Mouse (Mus musculus) embryonic facial prominence, embryonic 13.5 days (tissue): ENCODE measurements at regions not wholly inside any gene's neighbourhood (a gene's known extent, or its start where the extent isn't known, plus 50 kb on each side); places are given as distances from the start of the nearest gene placed in this dataset.

Experiments
- ATAC-seq: fragments of 200-750 bp; cut with Nextera tagmentation; 2 replicates; pipeline ENCODE4 v1.8.0; 2017; ENCODE audit warnings: low read depth; ENCODE audit not compliant: insufficient number of reproducible peaks, insufficient read depth, low FRiP score, low TSS enrichment
- H3K27ac ChIP-seq: fragments of 300-500 bp; sonication (generic); 2 replicates; pipeline ENCODE4 v1.5.1; 2015; ENCODE audit warnings: moderate library complexity, mild to moderate bottlenecking, inconsistent platforms
- H3K27me3 ChIP-seq: fragments of 300-500 bp; sonication (generic); 2 replicates; pipeline ENCODE4 v1.6.1; 2015; ENCODE audit warnings: mild to moderate bottlenecking, inconsistent platforms
- H3K36me3 ChIP-seq: fragments of 300-500 bp; sonication (generic); 2 replicates; pipeline ENCODE4 v1.6.1; 2015; ENCODE audit warnings: mild to moderate bottlenecking, inconsistent platforms
- H3K4me1 ChIP-seq: fragments of 300-500 bp; sonication (generic); 2 replicates; pipeline ENCODE4 v1.6.1; 2015; ENCODE audit warnings: inconsistent platforms
- H3K4me2 ChIP-seq: fragments of 300-500 bp; sonication (generic); 2 replicates; pipeline ENCODE4 v1.6.1; 2015; ENCODE audit warnings: moderate library complexity, mild to moderate bottlenecking, inconsistent platforms
- H3K4me3 ChIP-seq: fragments of 300-500 bp; sonication (generic); 2 replicates; pipeline ENCODE4 v1.5.1; 2015; ENCODE audit warnings: mild to moderate bottlenecking, inconsistent platforms
- H3K9ac ChIP-seq: fragments of 300-500 bp; sonication (generic); 2 replicates; pipeline ENCODE4 v1.6.1; 2015; ENCODE audit warnings: mild to moderate bottlenecking, inconsistent platforms
- H3K9me3 ChIP-seq: fragments of 300-500 bp; sonication (generic); 2 replicates; pipeline ENCODE4 v1.6.1; 2016; ENCODE audit warnings: inconsistent platforms
- WGBS: fragments of 180-500 bp; shearing (Covaris S2); methylation state at CpG from one replicate; pipeline ENCODE4 v1.1.7; 2015; ENCODE audit warnings: mixed read lengths; 5-methylcytosine and 5-hydroxymethylcytosine counted together

DNA sequence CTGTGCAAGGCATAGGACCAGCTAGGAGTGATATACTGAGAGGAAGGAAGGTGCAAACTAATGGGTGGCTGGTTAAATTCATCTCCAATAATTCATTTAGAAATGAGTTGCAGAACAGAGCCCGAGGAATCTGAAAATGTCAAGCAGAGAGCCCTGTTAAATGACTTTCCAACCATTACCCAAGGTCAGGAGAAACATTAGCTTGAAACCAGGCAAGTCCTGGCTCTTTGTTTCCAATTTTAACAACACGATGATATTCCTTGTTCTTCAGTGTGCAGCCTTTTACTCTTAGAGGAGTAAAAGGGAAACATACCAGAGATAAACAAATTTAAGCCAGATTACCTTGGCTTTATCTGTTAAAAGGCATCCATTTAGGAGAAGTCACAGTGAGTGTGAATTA lies 2318.4 kb downstream of the Poteg start:
- no peaks in the 10 kb centered on the region for H3K4me1 ChIP-seq
- 56% methylated on average over 2 of the region's 2 CpGs for WGBS
- no peak for ATAC-seq

DNA sequence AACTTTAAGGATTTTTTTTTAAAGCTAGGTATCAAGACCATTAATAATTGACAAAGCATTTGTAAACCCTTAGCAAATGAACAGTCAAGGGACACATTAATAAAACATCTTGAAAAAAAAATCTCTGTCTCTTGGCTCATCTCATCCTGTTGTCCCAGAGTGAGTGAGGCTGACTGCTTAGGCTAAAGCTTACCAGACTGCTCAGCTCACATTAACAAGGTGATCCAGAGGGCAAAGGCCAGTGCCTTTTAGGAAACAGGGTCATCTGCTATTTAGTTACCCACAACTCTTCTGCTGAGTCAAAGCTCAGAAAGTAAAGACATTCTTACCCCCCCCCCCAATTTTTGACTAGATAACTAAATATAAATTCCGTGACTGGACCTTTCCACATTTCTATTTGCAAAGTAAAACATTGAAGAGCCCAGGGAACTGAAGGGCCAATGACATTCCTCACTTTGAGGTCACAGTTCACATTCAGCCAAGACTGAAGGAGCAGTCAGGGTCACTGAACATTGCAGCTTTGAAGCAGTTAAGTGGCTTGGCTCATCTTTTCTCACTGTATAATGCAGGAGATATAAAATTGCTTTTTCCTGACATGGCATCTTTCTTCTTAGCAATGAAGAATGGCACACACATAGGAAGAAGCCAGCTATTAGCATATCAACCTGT lies 2318.9 kb downstream of the Poteg start:
- no peak overlapping the region for H3K4me2 ChIP-seq
- H3K27me3 ChIP-seq: no peaks in the 10 kb centered on the region
- no peak overlapping the region for H3K9ac ChIP-seq
- 67% methylated on average over 1 of the region's 1 CpGs for WGBS
- no peak overlapping the region for H3K4me3 ChIP-seq
- no peaks in the 10 kb centered on the region for H3K4me1 ChIP-seq
- H3K9me3 ChIP-seq: no peaks in the 10 kb centered on the region
- H3K36me3 ChIP-seq: no peaks in the 10 kb centered on the region
- ATAC-seq: no peak
- H3K27ac ChIP-seq: no peak overlapping the region

More for the DNA sequence above, 2318.4 kb downstream of the Poteg start:
- H3K36me3 ChIP-seq: no peaks in the 10 kb centered on the region
- no peak overlapping the region for H3K9ac ChIP-seq
- H3K4me2 ChIP-seq: no peak overlapping the region
- no peaks in the 10 kb centered on the region for H3K9me3 ChIP-seq
- H3K27me3 ChIP-seq: no peaks in the 10 kb centered on the region
- no peak overlapping the region for H3K27ac ChIP-seq
- H3K4me3 ChIP-seq: no peak overlapping the region

DNA sequence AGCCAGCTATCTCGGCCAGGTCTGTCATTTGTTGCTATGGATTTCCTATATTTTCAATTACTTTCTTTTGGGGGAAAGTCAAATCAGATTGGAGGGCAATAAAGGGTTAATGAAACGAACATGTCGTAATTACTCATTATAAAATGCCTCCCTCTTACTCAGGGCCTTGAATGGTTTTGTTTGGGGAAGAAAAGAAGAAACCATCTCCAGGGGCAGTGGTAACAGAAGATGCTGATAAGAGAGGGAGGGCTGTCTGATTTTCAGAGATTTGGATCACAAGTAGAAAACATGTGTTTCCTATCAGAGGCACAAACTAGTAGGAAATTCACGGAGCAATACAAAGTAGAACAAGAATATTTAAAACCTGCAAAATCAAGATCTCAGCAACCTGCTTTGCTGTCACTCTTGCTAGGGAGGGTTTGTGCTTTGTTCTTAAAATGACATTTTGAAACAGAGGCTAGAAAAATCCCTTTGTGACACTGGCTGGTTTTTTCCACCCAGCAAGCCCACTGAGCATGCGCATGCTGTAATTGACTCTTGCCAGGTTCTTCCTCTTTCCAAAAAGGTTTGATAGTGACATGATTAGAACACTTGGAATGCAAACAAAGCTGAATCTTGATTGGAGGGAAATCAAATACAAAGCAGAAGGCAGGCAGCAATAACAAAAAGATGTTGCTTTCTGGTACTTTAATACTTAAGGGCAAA lies 2329.8 kb downstream of the Poteg start:
- Histone ChIP-seq H3K27ac (no peak overlapping the region), H3K4me3 (no peak overlapping the region), H3K4me2 (peak overlapping the region; percentile 14; the same call in 1 of the 2 replicates), H3K9me3 (no peaks in the 10 kb centered on the region), H3K4me1 (no peaks in the 10 kb centered on the region), H3K27me3 (no peaks in the 10 kb centered on the region), H3K9ac (no peak overlapping the region), H3K36me3 (no peaks in the 10 kb centered on the region)
- no peak for ATAC-seq
- WGBS: 39% methylated on average over 5 of the region's 5 CpGs

DNA sequence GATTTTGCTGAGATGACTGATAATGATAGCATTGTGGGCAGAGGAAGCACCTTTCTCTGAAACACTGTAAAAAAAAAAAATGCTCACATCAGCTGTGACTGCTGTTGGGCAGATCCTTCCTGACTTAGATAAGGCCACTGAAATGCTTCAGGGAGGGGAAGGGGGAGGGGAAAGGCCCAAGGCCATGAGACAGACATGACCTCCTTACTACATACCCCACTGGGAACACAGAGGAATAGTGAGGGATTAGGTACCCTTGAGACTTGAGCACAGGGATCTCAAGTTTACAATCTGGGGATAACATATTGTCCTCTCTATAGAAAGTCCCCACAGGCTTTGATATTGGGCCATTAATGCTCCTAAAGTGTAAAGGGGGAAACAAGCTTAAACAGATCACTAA lies 2341.7 kb downstream of the Poteg start:
- H3K9ac ChIP-seq: no peak overlapping the region
- no peak overlapping the region for H3K4me3 ChIP-seq
- H3K4me1 ChIP-seq: no peaks in the 10 kb centered on the region
- no peaks in the 10 kb centered on the region for H3K36me3 ChIP-seq
- no peaks in the 10 kb centered on the region for H3K9me3 ChIP-seq
- ATAC-seq: no peak
- no peak overlapping the region for H3K4me2 ChIP-seq
- H3K27ac ChIP-seq: no peak overlapping the region
- no peaks in the 10 kb centered on the region for H3K27me3 ChIP-seq

DNA sequence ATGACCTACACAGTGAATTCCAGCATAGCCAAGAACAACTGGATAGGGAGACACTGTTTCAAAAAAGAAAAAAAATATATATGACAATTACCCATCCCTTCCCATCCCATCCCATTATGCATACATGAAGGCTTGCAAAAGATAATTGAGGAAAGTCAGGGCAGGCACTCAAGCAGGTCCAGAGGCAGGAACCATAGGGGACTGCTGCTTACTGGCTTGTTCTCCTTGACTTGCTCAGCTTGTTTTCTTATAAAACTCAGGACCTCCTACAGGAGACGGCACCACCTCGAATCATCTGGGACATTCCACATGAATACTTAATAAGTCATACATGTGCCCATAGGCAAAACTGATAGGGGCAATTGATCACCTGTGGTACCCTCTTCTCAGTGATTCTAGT lies 2342.6 kb downstream of the Poteg start:
- ATAC-seq: no peak
- H3K27me3 ChIP-seq: no peaks in the 10 kb centered on the region
- H3K4me2 ChIP-seq: no peak overlapping the region
- no peak overlapping the region for H3K9ac ChIP-seq
- 98% methylated on average over 2 of the region's 2 CpGs for WGBS
- no peak overlapping the region for H3K27ac ChIP-seq
- no peak overlapping the region for H3K4me3 ChIP-seq
- no peaks in the 10 kb centered on the region for H3K36me3 ChIP-seq
- no peaks in the 10 kb centered on the region for H3K9me3 ChIP-seq
- H3K4me1 ChIP-seq: no peaks in the 10 kb centered on the region

DNA sequence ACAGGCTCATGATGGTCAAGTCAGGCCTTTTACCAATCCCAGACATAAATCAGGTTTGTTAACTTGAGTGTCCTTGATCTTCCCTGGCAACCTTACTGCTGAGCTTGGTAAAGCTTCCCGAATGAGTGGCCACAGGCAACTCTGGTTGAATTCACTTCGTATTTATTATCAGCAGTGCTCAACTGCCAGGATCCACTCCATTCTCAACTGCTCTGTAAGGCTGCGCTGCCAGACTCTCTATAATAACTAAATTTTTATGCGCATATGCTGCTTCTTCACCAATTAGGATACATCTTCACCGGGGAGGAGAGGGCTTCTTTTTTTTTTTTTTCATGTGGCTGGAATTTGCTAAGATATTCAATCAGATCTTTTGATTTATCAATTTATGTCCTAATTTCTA lies 2359.8 kb downstream of the Poteg start:
- Histone ChIP-seq H3K9me3 (no peaks in the 10 kb centered on the region), H3K36me3 (no peaks in the 10 kb centered on the region), H3K27me3 (no peaks in the 10 kb centered on the region), H3K9ac (no peak overlapping the region), H3K4me3 (no peak overlapping the region), H3K4me2 (no peak overlapping the region), H3K4me1 (no peaks in the 10 kb centered on the region), H3K27ac (no peak overlapping the region)
- ATAC-seq: no peak
- WGBS: 77% methylated on average over 5 of the region's 5 CpGs

DNA sequence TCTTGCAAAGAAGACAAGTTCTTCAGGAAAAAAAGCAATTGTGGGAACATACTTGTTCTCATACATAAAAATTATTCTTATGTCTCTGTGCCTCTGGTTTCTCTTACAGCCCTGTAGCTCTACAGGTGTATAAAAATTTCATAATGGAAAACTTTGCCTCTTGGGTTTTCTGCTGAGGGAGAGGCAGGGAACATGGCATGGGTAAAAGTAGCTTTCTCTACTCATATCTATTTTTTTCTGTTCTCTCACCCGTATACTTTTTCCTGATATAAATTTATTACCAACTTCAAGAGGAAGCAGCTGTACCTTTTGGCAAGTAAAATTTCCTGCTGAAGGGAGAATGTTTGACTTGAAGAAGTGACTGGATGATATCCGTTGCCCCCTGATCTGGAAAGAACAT lies 2388.6 kb downstream of the Poteg start:
- ATAC-seq: no peak
- Histone ChIP-seq H3K9ac (no peak overlapping the region), H3K4me2 (no peak overlapping the region), H3K27me3 (no peaks in the 10 kb centered on the region), H3K27ac (no peak overlapping the region), H3K9me3 (no peaks in the 10 kb centered on the region), H3K4me3 (no peak overlapping the region), H3K4me1 (no peaks in the 10 kb centered on the region), H3K36me3 (no peaks in the 10 kb centered on the region)
- WGBS: 83% methylated on average over 2 of the region's 2 CpGs
